Mouse (Mus musculus) myocyte (in vitro differentiated cells): ENCODE data around the gene Slc24a4.

Experiments used
- CEBPB ChIP-seq: IDR thresholded peaks from 2 replicates; pipeline ENCODE4 v1.6.1; 2011; ENCODE audit warnings: mild to moderate bottlenecking, moderate library complexity; ENCODE audit not compliant: poor library complexity, insufficient read depth, severe bottlenecking
- E2F4 ChIP-seq: IDR thresholded peaks from one replicate; pipeline ENCODE4 v1.6.1; 2011; ENCODE audit warnings: mild to moderate bottlenecking, control low read depth, moderate library complexity; ENCODE audit not compliant: insufficient read depth
- MAX ChIP-seq: IDR thresholded peaks from one replicate; pipeline ENCODE4 v1.6.1; 2011; ENCODE audit warnings: low read depth, mild to moderate bottlenecking, control low read depth
- MYOD1 ChIP-seq, 3 experiments: IDR thresholded peaks; one replicate each; pipeline ENCODE4 v1.6.1; 2011; ENCODE audit warnings: control low read depth in 2 of 3, low read depth in 2 of 3, mild to moderate bottlenecking in 2 of 3, moderate library complexity in 1 of 3; ENCODE audit not compliant: insufficient read length in 2 of 3, control insufficient read depth in 1 of 3
- MYOG ChIP-seq, 3 experiments: IDR thresholded peaks; one replicate each; pipeline ENCODE4 v1.6.1; 2011; ENCODE audit warnings: control low read depth in 2 of 3, low read depth in 2 of 3, mild to moderate bottlenecking in 2 of 3; ENCODE audit not compliant: insufficient read length in 2 of 3, control insufficient read depth in 1 of 3, insufficient read depth in 1 of 3
- POLR2A ChIP-seq: IDR thresholded peaks from one replicate; pipeline ENCODE4 v1.6.1; 2011; ENCODE audit warnings: low read depth, mild to moderate bottlenecking, control low read depth, moderate library complexity; ENCODE audit not compliant: insufficient read length
- POLR2AphosphoS2 ChIP-seq: IDR thresholded peaks from one replicate; pipeline ENCODE4 v1.6.1; 2011; ENCODE audit warnings: low read depth, control low read depth; ENCODE audit not compliant: insufficient read length
- TCF12 ChIP-seq: IDR thresholded peaks from one replicate; pipeline ENCODE4 v1.6.1; 2011; ENCODE audit warnings: mild to moderate bottlenecking, control low read depth; ENCODE audit not compliant: poor library complexity, insufficient read depth, severe bottlenecking

DNA sequence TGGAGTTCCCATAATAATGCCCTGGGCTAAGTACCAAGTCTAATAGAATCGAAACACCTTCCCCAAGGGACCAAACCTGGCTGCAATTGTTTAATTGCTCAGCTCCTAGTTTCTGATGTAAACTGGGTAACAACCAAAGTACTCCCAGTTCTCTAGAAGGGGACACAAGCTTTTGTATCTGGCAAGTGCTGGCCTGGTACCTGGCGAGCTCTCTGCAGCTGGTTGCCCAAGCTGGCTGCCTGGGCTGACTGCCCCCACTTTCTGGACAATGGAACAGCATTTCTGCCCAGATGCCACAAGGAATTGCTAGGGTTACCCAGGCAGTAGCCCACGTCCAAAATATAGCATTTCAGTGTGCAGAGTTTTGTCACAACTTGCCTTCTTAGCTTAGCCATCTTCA is 12.0 kb upstream of the Slc24a4 start:
- TF ChIP-seq E2F4 (no peak), POLR2A (no peak), MAX (no peak), TCF12 (no peak), CEBPB (no peak), MYOD1 (IDR thresholded peaks at IDR 0.05; ENCODE audit: control insufficient read depth in 1 of 3, insufficient read length in 2 of 3, low read depth in 2 of 3) (no peak), MYOG (IDR thresholded peaks at IDR 0.05; ENCODE audit: control insufficient read depth in 1 of 3, insufficient read depth in 1 of 3, insufficient read length in 2 of 3, low read depth in 2 of 3) (no peak), POLR2AphosphoS2 (no peak)
